In genomic region chr7:47007109-47007780, GRCm38 (mm10) we compare ENCODE assay signal across 8 mouse cellular contexts. TPM values are rescaled to one million over a fixed set of nuclear protein-coding genes. Genes with fewer than 3 reads are reported as not detected.
A peak's percentile ranks its signal among the peaks of the same experiment; 100 is the strongest.
DNase-seq lines count a peak whose midpoint lies in the region; ATAC-seq lines count a peak whose summit lies in the region.

No protein-coding gene starts in this region.

- H3K27me3 ChIP-seq in embryonic facial prominence, embryonic 12.5 days, result no peaks in the 10 kb centered on the region
- no peaks in the 10 kb centered on the region for H3K27me3 ChIP-seq in intestine, embryonic 15.5 days (replicated peaks)
- no peaks in the 10 kb centered on the region for H3K27me3 ChIP-seq in midbrain, embryonic 16.5 days (ENCODE audit: control insufficient read depth, insufficient read depth, low read depth, low read length)

- ATAC-seq in cerebellum, adult (ENCODE audit: insufficient number of reproducible peaks, low FRiP score, low TSS enrichment), result no peak
- ATAC-seq in embryonic facial prominence, embryonic 12.5 days (ENCODE audit: insufficient number of reproducible peaks, insufficient read depth, low FRiP score, low TSS enrichment), result no peak
- ATAC-seq in intestine, embryonic 15.5 days, result no peak
- ATAC-seq in midbrain, embryonic 16.5 days, result no peak
- ATAC-seq in erythroid progenitor cell, adult 5-6 weeks (replicated peaks; ENCODE audit: low FRiP score, poor library complexity, severe bottlenecking), result no peak

- 16% methylated on average over 21 of the region's 21 CpGs for WGBS in embryonic facial prominence, embryonic 12.5 days
- WGBS in intestine, embryonic 15.5 days, result 13% methylated on average over 21 of the region's 21 CpGs
- 22% methylated on average over 21 of the region's 21 CpGs for WGBS in midbrain, embryonic 16.5 days

- peak overlapping the region; percentile 59 for H3K4me3 ChIP-seq in embryonic facial prominence, embryonic 12.5 days
- H3K4me3 ChIP-seq in intestine, embryonic 15.5 days (replicated peaks), result peak overlapping the region; percentile 65
- H3K4me3 ChIP-seq in midbrain, embryonic 16.5 days (ENCODE audit: low read depth, low read length), result peak overlapping the region; percentile 75

- H3K4me1 ChIP-seq in embryonic facial prominence, embryonic 12.5 days, result peaks cover 33% of the 10 kb centered on the region
- H3K4me1 ChIP-seq in intestine, embryonic 15.5 days (replicated peaks), result peaks cover 13% of the 10 kb centered on the region
- peaks cover 39% of the 10 kb centered on the region for H3K4me1 ChIP-seq in midbrain, embryonic 16.5 days (ENCODE audit: control insufficient read depth, insufficient read depth, low read length)

- H3K9ac ChIP-seq in embryonic facial prominence, embryonic 12.5 days, result peak overlapping the region; percentile 61
- H3K9ac ChIP-seq in intestine, embryonic 15.5 days, result peak overlapping the region; percentile 73
- H3K9ac ChIP-seq in midbrain, embryonic 16.5 days (ENCODE audit: low read depth, low read length), result peak overlapping the region; percentile 75

- peak; percentile 37 to 42 for DNase-seq in cerebellum, adult 18-20 months
- peak; percentile 34 for DNase-seq in 416B (ENCODE audit: low read depth)
- DNase-seq in gastrocnemius, postnatal 10 days, result no peak

- H3K36me3 ChIP-seq in embryonic facial prominence, embryonic 12.5 days, result no peaks in the 10 kb centered on the region
- H3K36me3 ChIP-seq in intestine, embryonic 15.5 days, result no peaks in the 10 kb centered on the region
- H3K36me3 ChIP-seq in midbrain, embryonic 16.5 days (ENCODE audit: control insufficient read depth, insufficient read depth, low read length), result no peaks in the 10 kb centered on the region

- H3K9me3 ChIP-seq in embryonic facial prominence, embryonic 12.5 days, result no peaks in the 10 kb centered on the region
- H3K9me3 ChIP-seq in intestine, embryonic 15.5 days, result no peaks in the 10 kb centered on the region
- no peaks in the 10 kb centered on the region for H3K9me3 ChIP-seq in midbrain, embryonic 16.5 days (replicated peaks; ENCODE audit: control insufficient read depth, low read length, poor library complexity, severe bottlenecking)

- peak overlapping the region; percentile 85 for H3K27ac ChIP-seq in embryonic facial prominence, embryonic 12.5 days
- peak overlapping the region; percentile 94 for H3K27ac ChIP-seq in intestine, embryonic 15.5 days
- H3K27ac ChIP-seq in midbrain, embryonic 16.5 days (ENCODE audit: low read length), result peak overlapping the region; percentile 68

- peak overlapping the region; percentile 77 for H3K4me2 ChIP-seq in embryonic facial prominence, embryonic 12.5 days (replicated peaks)
- peak overlapping the region; percentile 72 for H3K4me2 ChIP-seq in intestine, embryonic 15.5 days (replicated peaks)
- peak overlapping the region; percentile 61 for H3K4me2 ChIP-seq in midbrain, embryonic 16.5 days (ENCODE audit: low read length)

RNA-seq across cellular contexts. Expression of gene Spty2d1, which starts 1.0 kb away (rescaled TPM):
- 16.6 and 18.1 TPM in 2 replicates for polyA plus RNA-seq in embryonic facial prominence, embryonic 12.5 days (2016; fragmentation: Nextera tagmentation; extraction: Ambion mirVana)
- 16.5 and 17.2 TPM in 2 replicates for polyA plus RNA-seq in intestine, embryonic 15.5 days (2015; fragmentation: Nextera tagmentation; extraction: Ambion mirVana)
- polyA plus RNA-seq in midbrain, embryonic 16.5 days (2015; fragmentation: Nextera tagmentation; extraction: Ambion mirVana), result 7.4 and 8.5 TPM in 2 replicates
- 10 to 100 TPM in 1 of 2 experiments, 1 to 10 TPM in 1; 9.9 to 13.1 TPM for total RNA-seq in gastrocnemius, postnatal 10 days (2021)
- total RNA-seq in erythroid progenitor cell, adult 5-6 weeks (2015; ENCODE audit: low replicate concordance), result 23.1 and 34.8 TPM in 2 replicates
- total RNA-seq in erythroid progenitor cell, adult 5-6 weeks (2017; ENCODE audit: low replicate concordance), result 22.1 and 25.8 TPM in 2 replicates

RNA-seq across cellular contexts. Expression of gene Gm9999, which starts 23.9 kb away (rescaled TPM):
- polyA plus RNA-seq in embryonic facial prominence, embryonic 12.5 days (2016; fragmentation: Nextera tagmentation; extraction: Ambion mirVana), result not detected in 2 replicates
- not detected in 2 replicates for polyA plus RNA-seq in intestine, embryonic 15.5 days (2015; fragmentation: Nextera tagmentation; extraction: Ambion mirVana)
- polyA plus RNA-seq in midbrain, embryonic 16.5 days (2015; fragmentation: Nextera tagmentation; extraction: Ambion mirVana), result not detected in 2 replicates
- total RNA-seq in gastrocnemius, postnatal 10 days (2021), result not detected
- not detected in 2 replicates for total RNA-seq in erythroid progenitor cell, adult 5-6 weeks (2015; ENCODE audit: low replicate concordance)
- not detected in 2 replicates for total RNA-seq in erythroid progenitor cell, adult 5-6 weeks (2017; ENCODE audit: low replicate concordance)

RNA-seq across cellular contexts. Expression of gene Tmem86a, which starts 43.2 kb away (rescaled TPM):
- 21.3 and 23.2 TPM in 2 replicates for polyA plus RNA-seq in embryonic facial prominence, embryonic 12.5 days (2016; fragmentation: Nextera tagmentation; extraction: Ambion mirVana)
- polyA plus RNA-seq in intestine, embryonic 15.5 days (2015; fragmentation: Nextera tagmentation; extraction: Ambion mirVana), result 48.8 and 50.4 TPM in 2 replicates
- polyA plus RNA-seq in midbrain, embryonic 16.5 days (2015; fragmentation: Nextera tagmentation; extraction: Ambion mirVana), result 22.9 and 24.1 TPM in 2 replicates
- 1 to 10 TPM; 8.2 to 9.0 TPM for total RNA-seq in gastrocnemius, postnatal 10 days (2021)
- 3.6 and 10.1 TPM in 2 replicates for total RNA-seq in erythroid progenitor cell, adult 5-6 weeks (2015; ENCODE audit: low replicate concordance)
- total RNA-seq in erythroid progenitor cell, adult 5-6 weeks (2017; ENCODE audit: low replicate concordance), result 0.13 TPM in 1 of 2 replicates, not detected in the other

RNA-seq across cellular contexts. Expression of gene Uevld, which starts 48.9 kb away (rescaled TPM):
- polyA plus RNA-seq in embryonic facial prominence, embryonic 12.5 days (2016; fragmentation: Nextera tagmentation; extraction: Ambion mirVana), result 11.1 and 13.0 TPM in 2 replicates
- 10.3 and 11.2 TPM in 2 replicates for polyA plus RNA-seq in intestine, embryonic 15.5 days (2015; fragmentation: Nextera tagmentation; extraction: Ambion mirVana)
- 5.3 and 6.0 TPM in 2 replicates for polyA plus RNA-seq in midbrain, embryonic 16.5 days (2015; fragmentation: Nextera tagmentation; extraction: Ambion mirVana)
- 10 to 100 TPM; 11.5 to 14.9 TPM for total RNA-seq in gastrocnemius, postnatal 10 days (2021)
- 19.8 and 39.0 TPM in 2 replicates for total RNA-seq in erythroid progenitor cell, adult 5-6 weeks (2015; ENCODE audit: low replicate concordance)
- 28.6 and 35.1 TPM in 2 replicates for total RNA-seq in erythroid progenitor cell, adult 5-6 weeks (2017; ENCODE audit: low replicate concordance)
